In the genomic region with DNA sequence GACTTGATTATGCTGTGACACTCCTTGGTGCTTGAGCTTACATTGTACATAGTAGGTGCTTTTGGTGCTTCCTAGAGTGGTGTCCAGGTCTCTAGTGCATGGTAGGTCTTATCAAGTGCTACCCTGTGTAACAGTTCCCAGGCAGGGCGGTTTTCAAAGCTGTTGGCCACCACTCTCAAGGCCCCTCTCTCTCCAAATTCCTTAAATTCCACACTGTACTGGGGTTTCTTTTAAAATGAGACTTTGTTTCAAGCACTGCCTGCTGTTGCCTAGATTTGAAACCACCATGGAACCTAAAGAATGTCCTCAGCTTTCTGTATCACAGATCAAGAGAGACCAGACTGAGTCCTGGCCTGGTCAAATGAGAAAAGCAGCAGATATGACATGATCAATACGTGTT, we compare ENCODE assay signal across 17 mouse cellular contexts.
DNase-seq lines count a peak whose midpoint lies in the region; ATAC-seq and TF ChIP-seq lines count a peak whose summit lies in the region.
"Had no signal": no experiment of that assay in that cellular context is flagged by ENCODE, and none has a peak within 500 bp of the region (broad histone marks: within the 10 kb centered on the region; RNA-seq: fewer than 3 reads in every experiment).

No protein-coding gene starts in this region.

- peak; percentile 82; the same call in 1 of the 2 replicates for ATAC-seq in lung, embryonic 14.5 days (ENCODE audit: insufficient read depth)
- ATAC-seq in intestine, postnatal 0 days = no peak
- ATAC-seq: forebrain, embryonic 14.5 days; midbrain, embryonic 13.5 days had no signal

- TF ChIP-seq CTCF in lung, embryonic 14.5 days (IDR thresholded peaks at IDR 0.05; ENCODE audit: low read depth) = no peak
- TF ChIP-seq CTCF in lung, adult 2 months (IDR thresholded peaks at IDR 0.05; ENCODE audit: insufficient read depth, low read length) = no peak
- TF ChIP-seq CTCF in embryonic fibroblast, embryonic 13.5 days (IDR thresholded peaks at IDR 0.05; ENCODE audit: borderline replicate concordance, insufficient read depth, low read length) = no peak
- no peak for TF ChIP-seq CTCF in intestine, postnatal 0 days (IDR thresholded peaks at IDR 0.05; ENCODE audit: low read depth)

- H3K4me1 ChIP-seq in heart, embryonic 10.5 days = peaks cover 21% of the 10 kb centered on the region
- peaks cover 8% of the 10 kb centered on the region for H3K4me1 ChIP-seq in lung, embryonic 14.5 days (ENCODE audit: insufficient read depth)
- H3K4me1 ChIP-seq in lung, adult 2 months (ENCODE audit: control insufficient read depth, insufficient read depth, low read length) = peaks cover 5% of the 10 kb centered on the region; the same call in 1 of the 2 replicates
- H3K4me1 ChIP-seq in embryonic fibroblast, embryonic 13.5 days (ENCODE audit: control insufficient read depth, insufficient read depth, low read length) = peaks cover 14% of the 10 kb centered on the region
- H3K4me1 ChIP-seq in intestine, postnatal 0 days (replicated peaks; ENCODE audit: control insufficient read depth, insufficient read depth, low read length) = no peaks in the 10 kb centered on the region
- H3K4me1 ChIP-seq: midbrain, embryonic 13.5 days had no signal

- WGBS in heart, embryonic 10.5 days = 29% methylated on average over 2 of the region's 2 CpGs
- WGBS in lung, embryonic 14.5 days = 23% methylated on average over 2 of the region's 2 CpGs
- WGBS in lung, adult 2 months = 45% methylated on average over 2 of the region's 2 CpGs
- WGBS in intestine, postnatal 0 days = 61% methylated on average over 2 of the region's 2 CpGs

- H3K9ac ChIP-seq in lung, embryonic 14.5 days = no peak overlapping the region
- no peak overlapping the region for H3K9ac ChIP-seq in intestine, postnatal 0 days (ENCODE audit: low read depth, low read length)
- H3K9ac ChIP-seq: limb, embryonic 15.5 days; midbrain, embryonic 13.5 days had no signal

- no peaks in the 10 kb centered on the region for H3K27me3 ChIP-seq in heart, embryonic 10.5 days (ENCODE audit: insufficient read depth, poor library complexity, severe bottlenecking)
- H3K27me3 ChIP-seq in lung, embryonic 14.5 days (ENCODE audit: insufficient read depth, low read length) = no peaks in the 10 kb centered on the region
- no peaks in the 10 kb centered on the region for H3K27me3 ChIP-seq in intestine, postnatal 0 days (replicated peaks; ENCODE audit: control insufficient read depth, insufficient read depth, low read length)
- H3K27me3 ChIP-seq: limb, embryonic 15.5 days; midbrain, embryonic 13.5 days had no signal

- H3K4me2 ChIP-seq in lung, embryonic 14.5 days = no peak overlapping the region
- H3K4me2 ChIP-seq in intestine, postnatal 0 days (replicated peaks; ENCODE audit: low read depth) = no peak overlapping the region
- H3K4me2 ChIP-seq: limb, embryonic 15.5 days; midbrain, embryonic 13.5 days had no signal

- H3K36me3 ChIP-seq in heart, embryonic 10.5 days = peaks cover 6% of the 10 kb centered on the region; the same call in 1 of the 2 replicates
- H3K36me3 ChIP-seq in lung, embryonic 14.5 days (ENCODE audit: insufficient read depth) = peaks cover 11% of the 10 kb centered on the region
- H3K36me3 ChIP-seq in intestine, postnatal 0 days (ENCODE audit: control insufficient read depth, insufficient read depth) = no peaks in the 10 kb centered on the region
- H3K36me3 ChIP-seq: midbrain, embryonic 13.5 days had no signal

- no peaks in the 10 kb centered on the region for H3K9me3 ChIP-seq in heart, embryonic 10.5 days
- H3K9me3 ChIP-seq in lung, embryonic 14.5 days (ENCODE audit: low read depth, low read length) = no peaks in the 10 kb centered on the region
- no peaks in the 10 kb centered on the region for H3K9me3 ChIP-seq in intestine, postnatal 0 days (ENCODE audit: control insufficient read depth)
- H3K9me3 ChIP-seq: limb, embryonic 15.5 days; midbrain, embryonic 13.5 days had no signal

- no peak for TF ChIP-seq POLR2A in lung, adult 2 months (IDR thresholded peaks at IDR 0.05; ENCODE audit: borderline replicate concordance, extremely low read depth, low read depth, low read length)
- TF ChIP-seq POLR2A in embryonic fibroblast, embryonic 13.5 days (IDR thresholded peaks at IDR 0.05; ENCODE audit: low read depth, low read length) = no peak

- H3K4me3 ChIP-seq in heart, embryonic 10.5 days = no peak overlapping the region
- no peak overlapping the region for H3K4me3 ChIP-seq in lung, embryonic 14.5 days (ENCODE audit: low read depth, low read length)
- H3K4me3 ChIP-seq in lung, adult 2 months (replicated peaks; ENCODE audit: extremely low read depth, low read depth, low read length) = no peak overlapping the region
- H3K4me3 ChIP-seq in embryonic fibroblast, embryonic 13.5 days (ENCODE audit: insufficient read depth, low read length) = no peak overlapping the region
- H3K4me3 ChIP-seq in intestine, postnatal 0 days (ENCODE audit: low read depth, low read length) = no peak overlapping the region
- H3K4me3 ChIP-seq: limb, embryonic 15.5 days; midbrain, embryonic 13.5 days had no signal

- DNase-seq in heart, embryonic 10.5 days (ENCODE audit: low spot score) = peak; percentile 74
- no peak for DNase-seq in heart, adult 18-20 months
- peak; percentile 66 for DNase-seq in lung, embryonic 14.5 days
- DNase-seq in lung, adult 2 months = no peak
- peak; percentile 32 for DNase-seq in embryo, embryonic 10 days (ENCODE audit: low spot score)
- no peak for DNase-seq in left cerebral cortex, adult 9 months (ENCODE audit: low spot score in 2 of 2)
- DNase-seq: adrenal gland, postnatal 10 days; cerebellum, adult 8-10 months; heart, postnatal 10 days; kidney, postnatal 10 days; lung, postnatal 36 days; thymus, postnatal 36 days had no signal

- H3K27ac ChIP-seq in heart, embryonic 10.5 days = peak overlapping the region; percentile 42
- H3K27ac ChIP-seq in lung, embryonic 14.5 days (ENCODE audit: low read depth) = peak overlapping the region; percentile 86
- H3K27ac ChIP-seq in embryonic fibroblast, embryonic 13.5 days (ENCODE audit: insufficient read depth, low read length) = peak overlapping the region; percentile 80
- no peak overlapping the region for H3K27ac ChIP-seq in intestine, postnatal 0 days (ENCODE audit: low read depth, low read length)
- H3K27ac ChIP-seq: limb, embryonic 15.5 days; midbrain, embryonic 13.5 days had no signal

Comparison
In these comparisons a context has a peak if more than half of its experiments do, and no peak if none do; other contexts are left out.
1. DNase-seq: peak in heart, embryonic 10.5 days (single experiment), lung, embryonic 14.5 days (single experiment) and embryo, embryonic 10 days (single experiment); none in heart, adult 18-20 months (0 of 2), lung, adult 2 months (single experiment) and left cerebral cortex, adult 9 months (0 of 2).